Mouse (Mus musculus) CH12.LX (cell line): ENCODE measurements at regions not wholly inside any gene's neighbourhood (a gene's known extent, or its start where the extent isn't known, plus 50 kb on each side); places are given as distances from the start of the nearest gene placed in this dataset.

Source experiments
- CTCF ChIP-seq, 2 experiments: IDR thresholded peaks in 1 of 2; conservative IDR thresholded peaks in 1 of 2; 2 replicates each; pipeline ENCODE4 v1.5.1; 2011 to 2012; ENCODE audit warnings: low read depth in 2 of 2, low read length in 2 of 2, improper control_type of control experiment in 1 of 2, inconsistent platforms in 1 of 2, mild to moderate bottlenecking in 1 of 2, moderate library complexity in 1 of 2
- ELF1 ChIP-seq: IDR thresholded peaks from 2 replicates; pipeline ENCODE4 v1.6.1; 2014; ENCODE audit warnings: low read depth, mild to moderate bottlenecking, inconsistent platforms, low read length, improper control_type of control experiment
- EP300 ChIP-seq: IDR thresholded peaks from 2 replicates; pipeline ENCODE4 v1.6.1; 2011; ENCODE audit warnings: low read length, improper control_type of control experiment
- MAFK ChIP-seq: IDR thresholded peaks from 2 replicates; pipeline ENCODE4 v1.6.1; 2011; ENCODE audit warnings: low read length, improper control_type of control experiment; ENCODE audit not compliant: insufficient replicate concordance
- MAZ ChIP-seq: IDR thresholded peaks from 2 replicates; pipeline ENCODE4 v1.6.1; 2012; ENCODE audit warnings: low read depth, mild to moderate bottlenecking, inconsistent platforms, low read length, improper control_type of control experiment, moderate library complexity
- MYC ChIP-seq: IDR thresholded peaks from 2 replicates; pipeline ENCODE4 v1.6.1; 2011; ENCODE audit warnings: low read depth, mild to moderate bottlenecking, improper control_type of control experiment, low read length
- POLR2A ChIP-seq: IDR thresholded peaks from 2 replicates; pipeline ENCODE4 v1.6.1; 2011; ENCODE audit warnings: low read depth, mild to moderate bottlenecking, improper control_type of control experiment, low read length
- POLR2AphosphoS2 ChIP-seq: IDR thresholded peaks from 2 replicates; pipeline ENCODE4 v1.6.1; 2011; ENCODE audit warnings: low read depth, low read length, improper control_type of control experiment
- TBP ChIP-seq: conservative IDR thresholded peaks from 2 replicates; pipeline ENCODE4 v1.6.1; 2011; ENCODE audit warnings: low read depth, low read length, improper control_type of control experiment
- ZKSCAN1 ChIP-seq: IDR thresholded peaks from 2 replicates; pipeline ENCODE4 v1.6.1; 2012; ENCODE audit warnings: low read depth, inconsistent platforms, low read length, improper control_type of control experiment, borderline replicate concordance
- ZMIZ1 ChIP-seq: IDR thresholded peaks from 2 replicates; pipeline ENCODE4 v1.6.1; 2012; ENCODE audit warnings: low read depth, mild to moderate bottlenecking, inconsistent platforms, low read length, improper control_type of control experiment

DNA sequence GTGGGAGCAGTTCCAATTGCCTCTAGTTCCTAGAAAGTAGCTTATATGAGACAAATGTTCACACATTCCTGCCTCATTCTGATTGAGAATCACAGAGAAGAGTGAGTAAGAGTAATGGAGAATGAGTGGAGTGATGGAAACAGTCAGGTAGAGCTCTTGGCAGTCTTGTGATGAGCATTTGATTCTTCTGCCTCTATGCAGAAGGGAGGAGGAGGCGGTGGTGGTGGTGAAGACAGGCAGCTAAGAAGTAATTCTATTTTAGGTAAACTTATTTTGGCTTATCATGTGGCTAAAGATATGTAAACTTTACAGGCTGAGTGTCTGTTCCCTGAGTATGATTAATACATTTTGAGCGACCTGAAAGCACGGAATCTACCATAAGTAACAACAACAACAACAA, 203.6 kb upstream of the Snx7 start:
- TF ChIP-seq EP300 (no peak), ZKSCAN1 (no peak), CTCF (conservative IDR thresholded peaks at IDR 0.05 in 1 of 2, IDR thresholded peaks at IDR 0.05 in 1 of 2; ENCODE audit: low read depth in 2 of 2, low read length in 2 of 2) (no peak), ZMIZ1 (no peak), TBP (no peak), ELF1 (no peak), POLR2A (no peak), MAZ (no peak), MYC (no peak), POLR2AphosphoS2 (no peak), MAFK (no peak)
